Mouse (Mus musculus): ENCODE data around the gene Plekha3.

DNA sequence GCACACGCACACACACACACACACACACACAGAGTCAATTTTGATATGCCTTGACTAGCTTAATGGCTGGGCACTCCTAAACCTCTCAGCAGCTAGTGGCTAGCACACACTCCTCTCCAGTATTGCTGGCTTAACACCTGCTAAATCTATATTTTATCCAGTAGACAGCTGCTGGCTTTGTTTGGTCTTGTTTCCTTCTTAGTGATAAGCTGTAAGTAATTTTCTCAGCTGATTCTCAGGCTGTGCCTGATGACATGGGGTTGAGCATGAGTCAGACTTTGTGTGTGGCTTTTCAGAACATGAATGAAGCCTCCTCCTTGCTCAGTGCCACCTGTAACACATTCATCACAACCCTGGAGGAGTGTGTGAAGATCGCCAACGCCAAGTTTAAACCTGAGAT is 11.9 kb downstream of the Plekha3 start:
- no peak for TF ChIP-seq CTCF (conservative IDR thresholded peaks at IDR 0.05; ENCODE audit: low read length)
- TF ChIP-seq POU5F1 (IDR thresholded peaks at IDR 0.05; ENCODE audit: borderline replicate concordance, low read length) = no peak
- no peak for TF ChIP-seq NANOG (IDR thresholded peaks at IDR 0.05; ENCODE audit: borderline replicate concordance, low read length)
